Mouse (Mus musculus) embryonic fibroblast, embryonic 13.5 days (primary cell): ENCODE measurements at regions not wholly inside any gene's neighbourhood (a gene's known extent, or its start where the extent isn't known, plus 50 kb on each side); places are given as distances from the start of the nearest gene placed in this dataset.

Source experiments
- CTCF ChIP-seq: IDR thresholded peaks from 2 replicates; pipeline ENCODE4 v1.5.1; 2011; ENCODE audit warnings: mild to moderate bottlenecking, control low read depth, low read length, moderate library complexity, borderline replicate concordance; ENCODE audit not compliant: insufficient read depth
- POLR2A ChIP-seq: IDR thresholded peaks from 2 replicates; pipeline ENCODE4 v1.6.1; 2011; ENCODE audit warnings: low read depth, mild to moderate bottlenecking, control low read depth, low read length, moderate library complexity

DNA sequence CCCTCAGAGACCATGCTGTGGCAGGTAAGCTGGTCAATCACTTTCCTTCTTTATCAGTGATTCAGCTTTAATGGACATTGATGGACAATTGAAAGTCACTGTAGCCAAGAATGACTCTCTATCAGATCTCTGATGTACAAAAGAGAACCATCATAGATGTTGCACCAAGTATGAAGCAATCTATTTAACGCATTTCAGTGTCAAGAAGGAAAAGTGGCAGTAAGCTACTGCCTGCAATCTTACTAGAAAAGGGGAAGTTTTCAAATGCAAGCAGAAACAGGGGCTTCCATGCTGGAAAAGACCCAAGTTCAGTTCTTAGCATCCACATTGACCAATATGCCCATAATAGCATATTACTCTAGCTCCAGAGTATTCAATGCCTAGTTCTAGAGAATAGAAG is 319.7 kb upstream of the Pitrm1 start:
- TF ChIP-seq POLR2A: no peak
- TF ChIP-seq CTCF: no peak
